In the genomic region with DNA sequence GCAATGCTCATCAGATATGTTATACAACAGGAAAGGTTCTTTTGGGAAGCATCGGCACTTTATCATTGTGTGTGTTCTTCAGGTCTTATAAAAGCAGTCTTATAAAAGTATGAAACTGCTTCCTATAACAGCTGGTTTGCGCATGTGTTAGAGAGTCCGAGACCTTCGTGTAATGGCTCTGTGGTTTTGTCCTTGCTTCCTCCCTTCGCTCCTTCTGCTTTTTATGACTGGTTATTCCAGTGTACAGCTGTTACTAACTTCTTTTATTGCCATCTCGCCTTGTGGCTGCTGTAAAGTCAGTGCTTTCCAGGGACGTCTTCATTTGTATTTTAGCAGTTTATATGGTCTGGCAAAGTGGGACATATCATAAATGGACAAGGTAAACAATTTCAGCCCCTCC, we compare ENCODE assay signal across 22 mouse cellular contexts. TPM values are rescaled to one million over a fixed set of nuclear protein-coding genes. Genes with fewer than 3 reads are reported as not detected.
DNase-seq lines count a peak whose midpoint lies in the region; ATAC-seq and TF ChIP-seq lines count a peak whose summit lies in the region.
"Had no signal": no experiment of that assay in that cellular context is flagged by ENCODE, and none has a peak within 500 bp of the region (broad histone marks: within the 10 kb centered on the region; RNA-seq: fewer than 3 reads in every experiment).

No protein-coding gene starts in this region.

- H3K4me3 ChIP-seq in liver, postnatal 0 days (ENCODE audit: low read depth, low read length): no peak overlapping the region
- H3K4me3 ChIP-seq in liver, embryonic 11.5 days (ENCODE audit: low read depth, low read length): no peak overlapping the region
- H3K4me3 ChIP-seq in midbrain, embryonic 14.5 days (replicated peaks; ENCODE audit: low read depth, low read length): no peak overlapping the region
- no peak overlapping the region for H3K4me3 ChIP-seq in heart, embryonic 10.5 days
- H3K4me3 ChIP-seq: embryonic facial prominence, embryonic 13.5 days; heart, embryonic 13.5 days; liver, embryonic 13.5 days; lung, embryonic 15.5 days; megakaryocyte, embryonic 14.5 days; midbrain, embryonic 15.5 days had no signal

- WGBS in liver, postnatal 0 days (ENCODE audit: insufficient replicate concordance): 50% methylated on average over 7 of the region's 7 CpGs
- 71% methylated on average over 7 of the region's 7 CpGs for WGBS in liver, embryonic 11.5 days
- WGBS in midbrain, embryonic 14.5 days: 94% methylated on average over 7 of the region's 7 CpGs
- WGBS in heart, embryonic 10.5 days: 93% methylated on average over 7 of the region's 7 CpGs

- no peak for TF ChIP-seq EP300 in liver, postnatal 0 days (IDR thresholded peaks at IDR 0.05; ENCODE audit: low read depth)

- no peak for ATAC-seq in liver, postnatal 0 days
- no peak for ATAC-seq in liver, embryonic 11.5 days (replicated peaks; ENCODE audit: low FRiP score)
- ATAC-seq in common myeloid progenitor, adult 5-6 weeks (replicated peaks; ENCODE audit: low read depth, poor library complexity, severe bottlenecking): peak; percentile 70
- ATAC-seq in megakaryocyte progenitor cell, adult 5-6 weeks (replicated peaks; ENCODE audit: poor library complexity): peak; percentile 55
- ATAC-seq in midbrain, embryonic 14.5 days (ENCODE audit: low FRiP score, low TSS enrichment): no peak
- ATAC-seq: forebrain, embryonic 16.5 days; midbrain, embryonic 15.5 days; Patski had no signal

- peak overlapping the region; percentile 18; the same call in 1 of the 2 replicates for H3K4me2 ChIP-seq in liver, postnatal 0 days (ENCODE audit: low read depth, low read length)
- no peak overlapping the region for H3K4me2 ChIP-seq in liver, embryonic 11.5 days
- H3K4me2 ChIP-seq in midbrain, embryonic 14.5 days (ENCODE audit: low read length): no peak overlapping the region
- H3K4me2 ChIP-seq: embryonic facial prominence, embryonic 13.5 days; heart, embryonic 13.5 days; liver, embryonic 13.5 days; lung, embryonic 15.5 days; midbrain, embryonic 15.5 days had no signal

- H3K27ac ChIP-seq in liver, postnatal 0 days (ENCODE audit: low read depth): no peak overlapping the region
- H3K27ac ChIP-seq in liver, embryonic 11.5 days (ENCODE audit: low read depth, low read length): no peak overlapping the region
- no peak overlapping the region for H3K27ac ChIP-seq in midbrain, embryonic 14.5 days (replicated peaks; ENCODE audit: low read depth, low read length)
- H3K27ac ChIP-seq in heart, embryonic 10.5 days: no peak overlapping the region
- H3K27ac ChIP-seq: embryonic facial prominence, embryonic 13.5 days; heart, embryonic 13.5 days; liver, embryonic 13.5 days; lung, embryonic 15.5 days; midbrain, embryonic 15.5 days had no signal

- H3K4me1 ChIP-seq in liver, postnatal 0 days (ENCODE audit: insufficient read depth): peaks cover 20% of the 10 kb centered on the region
- peaks cover 5% of the 10 kb centered on the region for H3K4me1 ChIP-seq in liver, embryonic 11.5 days (replicated peaks; ENCODE audit: control insufficient read depth, insufficient read depth, low read length)
- H3K4me1 ChIP-seq in midbrain, embryonic 14.5 days (ENCODE audit: control insufficient read depth, insufficient read depth, low read length): peaks cover 9% of the 10 kb centered on the region; the same call in 1 of the 2 replicates
- H3K4me1 ChIP-seq in heart, embryonic 10.5 days: peaks cover 5% of the 10 kb centered on the region; the same call in 1 of the 2 replicates

- peaks cover 6% of the 10 kb centered on the region for H3K36me3 ChIP-seq in liver, postnatal 0 days (replicated peaks; ENCODE audit: insufficient read depth, low read length)
- H3K36me3 ChIP-seq in liver, embryonic 11.5 days (ENCODE audit: control insufficient read depth, insufficient read depth, low read length): no peaks in the 10 kb centered on the region
- peaks cover 3% of the 10 kb centered on the region; the same call in 1 of the 2 replicates for H3K36me3 ChIP-seq in midbrain, embryonic 14.5 days (ENCODE audit: control insufficient read depth, insufficient read depth, low read length)
- peaks cover 9% of the 10 kb centered on the region; the same call in 1 of the 2 replicates for H3K36me3 ChIP-seq in heart, embryonic 10.5 days
- H3K36me3 ChIP-seq: embryonic facial prominence, embryonic 13.5 days; liver, embryonic 13.5 days; lung, embryonic 15.5 days had no signal

- no peak for TF ChIP-seq CTCF in liver, postnatal 0 days (IDR thresholded peaks at IDR 0.05; ENCODE audit: low read depth)

- no peaks in the 10 kb centered on the region for H3K27me3 ChIP-seq in liver, postnatal 0 days (ENCODE audit: insufficient read depth, low read length)
- H3K27me3 ChIP-seq in liver, embryonic 11.5 days (replicated peaks; ENCODE audit: control insufficient read depth, insufficient read depth, low read length): no peaks in the 10 kb centered on the region
- H3K27me3 ChIP-seq in midbrain, embryonic 14.5 days (ENCODE audit: control insufficient read depth, insufficient read depth, low read length): no peaks in the 10 kb centered on the region
- no peaks in the 10 kb centered on the region for H3K27me3 ChIP-seq in heart, embryonic 10.5 days (ENCODE audit: insufficient read depth, poor library complexity, severe bottlenecking)
- H3K27me3 ChIP-seq: embryonic facial prominence, embryonic 13.5 days; heart, embryonic 13.5 days; liver, embryonic 13.5 days; lung, embryonic 15.5 days; megakaryocyte, embryonic 14.5 days; midbrain, embryonic 15.5 days; Patski had no signal

- no peaks in the 10 kb centered on the region for H3K9me3 ChIP-seq in liver, postnatal 0 days (ENCODE audit: low read length)
- H3K9me3 ChIP-seq in liver, embryonic 11.5 days (ENCODE audit: control insufficient read depth, low read length): no peaks in the 10 kb centered on the region
- no peaks in the 10 kb centered on the region for H3K9me3 ChIP-seq in midbrain, embryonic 14.5 days (ENCODE audit: control insufficient read depth, low read length)
- H3K9me3 ChIP-seq in heart, embryonic 10.5 days: no peaks in the 10 kb centered on the region
- H3K9me3 ChIP-seq: embryonic facial prominence, embryonic 13.5 days; heart, embryonic 13.5 days; liver, embryonic 13.5 days; lung, embryonic 15.5 days; megakaryocyte, embryonic 14.5 days; midbrain, embryonic 15.5 days had no signal

- no peak for DNase-seq in liver, postnatal 0 days
- DNase-seq in liver, embryonic 11.5 days (ENCODE audit: low spot score): no peak
- no peak for DNase-seq in midbrain, embryonic 14.5 days
- DNase-seq in thymus, postnatal 10 days (ENCODE audit: low spot score in 2 of 2): no peak
- no peak for DNase-seq in heart, embryonic 10.5 days (ENCODE audit: low spot score)
- DNase-seq: adrenal gland, adult 8-10 months; cerebellum, adult 9-11 months; heart, postnatal 4 days; kidney, postnatal 4 days; liver, embryonic 13.5 days; retina, postnatal 1 day; right cerebral cortex, postnatal 4 days; thymus, adult 18-20 months had no signal

- no peak overlapping the region for H3K9ac ChIP-seq in liver, postnatal 0 days (replicated peaks)
- no peak overlapping the region for H3K9ac ChIP-seq in liver, embryonic 11.5 days (ENCODE audit: low read depth, low read length)
- no peak overlapping the region for H3K9ac ChIP-seq in midbrain, embryonic 14.5 days (replicated peaks; ENCODE audit: low read length)
- H3K9ac ChIP-seq: embryonic facial prominence, embryonic 13.5 days; heart, embryonic 13.5 days; liver, embryonic 13.5 days; lung, embryonic 15.5 days; midbrain, embryonic 15.5 days had no signal

RNA-seq across cellular contexts. Expression of a gene that starts 4.2 kb away (rescaled TPM):
- polyA plus RNA-seq in liver, postnatal 0 days (2015; fragmentation: Nextera tagmentation; extraction: Ambion mirVana): 6.5 and 8.4 TPM in 2 replicates
- polyA plus RNA-seq in liver, embryonic 11.5 days (2014; fragmentation: Nextera tagmentation; extraction: Ambion mirVana): 5.4 and 8.0 TPM in 2 replicates
- 20.9 and 25.1 TPM in 2 replicates for total RNA-seq in common myeloid progenitor, adult 5-6 weeks (2017)
- total RNA-seq in megakaryocyte progenitor cell, adult 5-6 weeks (2015): 21.3 and 35.7 TPM in 2 replicates
- total RNA-seq in megakaryocyte progenitor cell, adult 5-6 weeks (2017): 21.5 and 22.6 TPM in 2 replicates
- 12.1 and 15.0 TPM in 2 replicates for polyA plus RNA-seq in midbrain, embryonic 14.5 days (2014; fragmentation: Nextera tagmentation; extraction: Ambion mirVana)
- 9.3 and 11.2 TPM in 2 replicates for polyA plus RNA-seq in heart, embryonic 10.5 days (2016; fragmentation: Nextera tagmentation; extraction: Ambion mirVana)

Comparison
In these comparisons a context has a peak if more than half of its experiments do, and no peak if none do; other contexts are left out.
1. ATAC-seq: peak in common myeloid progenitor, adult 5-6 weeks (single experiment) and megakaryocyte progenitor cell, adult 5-6 weeks (single experiment); none in liver, postnatal 0 days (single experiment), liver, embryonic 11.5 days (single experiment) and midbrain, embryonic 14.5 days (single experiment).